In genomic region chr2:156643406-156643805, GRCm38 (mm10) we compare ENCODE assay signal across 27 mouse cellular contexts.
"Had no signal": no experiment of that assay in that cellular context is flagged by ENCODE, and none has a peak within 500 bp of the region (broad histone marks: within the 10 kb centered on the region; RNA-seq: fewer than 3 reads in every experiment).

No protein-coding gene starts in this region.

- H3K9me3 ChIP-seq: heart, embryonic 10.5 days; hindbrain, embryonic 10.5 days; hindbrain, embryonic 12.5 days; kidney, embryonic 15.5 days; limb, embryonic 10.5 days; limb, embryonic 12.5 days; liver, embryonic 13.5 days; liver, embryonic 15.5 days had no signal

- H3K4me3 ChIP-seq: gastrocnemius, adult 2 months; heart, embryonic 10.5 days; heart, embryonic 12.5 days; hindbrain, embryonic 10.5 days; hindbrain, embryonic 12.5 days; kidney, embryonic 15.5 days; left cerebral cortex, adult 2 months; limb, embryonic 10.5 days; limb, embryonic 12.5 days; liver, embryonic 13.5 days; liver, embryonic 15.5 days had no signal

- H3K4me2 ChIP-seq: heart, embryonic 12.5 days; hindbrain, embryonic 12.5 days; hindbrain, embryonic 14.5 days; kidney, embryonic 15.5 days; limb, embryonic 12.5 days; liver, embryonic 11.5 days; liver, embryonic 13.5 days; liver, embryonic 15.5 days had no signal

- ATAC-seq: intestine, embryonic 16.5 days had no signal

- H3K36me3 ChIP-seq: heart, embryonic 10.5 days; heart, embryonic 12.5 days; hindbrain, embryonic 10.5 days; hindbrain, embryonic 12.5 days; kidney, embryonic 15.5 days; limb, embryonic 10.5 days; limb, embryonic 12.5 days; liver, embryonic 13.5 days; liver, embryonic 15.5 days had no signal

- H3K9ac ChIP-seq: heart, embryonic 12.5 days; hindbrain, embryonic 12.5 days; hindbrain, embryonic 14.5 days; kidney, embryonic 15.5 days; limb, embryonic 12.5 days; liver, embryonic 13.5 days; liver, embryonic 15.5 days had no signal

- H3K4me1 ChIP-seq: heart, embryonic 12.5 days; kidney, embryonic 15.5 days; liver, embryonic 13.5 days; liver, embryonic 15.5 days had no signal

- H3K27ac ChIP-seq: gastrocnemius, adult 2 months; heart, embryonic 10.5 days; hindbrain, embryonic 12.5 days; hindbrain, embryonic 14.5 days; kidney, embryonic 15.5 days; kidney, postnatal 0 days; left cerebral cortex, adult 2 months; limb, embryonic 12.5 days; liver, embryonic 13.5 days; liver, embryonic 15.5 days had no signal

- DNase-seq: gastrocnemius, adult 2 months; gastrocnemius, postnatal 10 days; gastrocnemius, postnatal 25 days; heart, adult 18-20 months; heart, postnatal 10 days; heart, postnatal 4 days; kidney, adult 11 months; kidney, adult 2 months; kidney, adult 9 months; kidney, postnatal 14 days; kidney, postnatal 36 days; layer of hippocampus, adult 9-11 months; liver; liver, embryonic 13.5 days had no signal

- H3K27me3 ChIP-seq: hindbrain, embryonic 12.5 days had no signal
